Mouse (Mus musculus) frontal cortex, postnatal 10 days (tissue): ENCODE data around the gene Fam227a.
"Not testable (repeated sequence)": the region's sequence is repeated elsewhere in the genome, so short reads cannot be mapped to it uniquely, and the experiment has no call there.

Experiments
- DNase-seq, 2 experiments: peaks; one replicate each; pipeline ENCODE4 v3.0.0; 2022; ENCODE audit warnings: low spot score in 2 of 2, mixed read lengths in 1 of 2

Fam227a gene

GRCm38 (mm10) chr15:79684616-79685015 is 25.9 kb upstream of the Fam227a start:
- DNase-seq: no peak

- no peak for DNase-seq
These were observed 25.1 kb upstream of the Fam227a start for GRCm38 (mm10) chr15:79683707-79684465.

- no peak for DNase-seq
These were observed 24.4 kb upstream of the Fam227a start for GRCm38 (mm10) chr15:79683146-79683545.

GRCm38 (mm10) chr15:79681973-79682372 is 23.2 kb upstream of the Fam227a start:
- DNase-seq: no peak

GRCm38 (mm10) chr15:79677936-79678335 is 19.2 kb upstream of the Fam227a start:
- DNase-seq: no peak

- not testable (repeated sequence) for DNase-seq
These were observed 13.1 kb upstream of the Fam227a start for GRCm38 (mm10) chr15:79671828-79672348.

- no peak for DNase-seq
These were observed 12.2 kb upstream of the Fam227a start for GRCm38 (mm10) chr15:79670972-79671299.

GRCm38 (mm10) chr15:79670249-79670971 is 11.7 kb upstream of the Fam227a start, which contains the start of gene Tomm22:
Gene Tomm22 (plus strand): TSS chr15:79670861.
- peak; percentile 82 to 87 for DNase-seq

GRCm38 (mm10) chr15:79669195-79669594 is 10.4 kb upstream of the Fam227a start:
- DNase-seq: no peak

- DNase-seq: no peak
These were observed 5.9 kb upstream of the Fam227a start for GRCm38 (mm10) chr15:79664666-79665065.

- DNase-seq: peak in 1 of 2 experiments; percentile 34
These were observed 3.1 kb upstream of the Fam227a start for GRCm38 (mm10) chr15:79661852-79662251.

GRCm38 (mm10) chr15:79657837-79658530 is 772 bp downstream of the Fam227a start:
- DNase-seq: peak; percentile 58 to 78

- no peak for DNase-seq
These were observed 2.3 kb downstream of the Fam227a start for GRCm38 (mm10) chr15:79656451-79656850.

GRCm38 (mm10) chr15:79651481-79651880 is 7.3 kb downstream of the Fam227a start:
- no peak for DNase-seq

GRCm38 (mm10) chr15:79650569-79650968 is 8.2 kb downstream of the Fam227a start:
- no peak for DNase-seq

GRCm38 (mm10) chr15:79648130-79648529 is 10.6 kb downstream of the Fam227a start:
- DNase-seq: no peak

GRCm38 (mm10) chr15:79645483-79645882 is 13.3 kb downstream of the Fam227a start:
- DNase-seq: no peak

GRCm38 (mm10) chr15:79641135-79641817 is 17.5 kb downstream of the Fam227a start:
- no peak for DNase-seq

GRCm38 (mm10) chr15:79630471-79630870 is 28.3 kb downstream of the Fam227a start:
- no peak for DNase-seq

GRCm38 (mm10) chr15:79619770-79620414 is 38.9 kb downstream of the Fam227a start:
- no peak for DNase-seq

GRCm38 (mm10) chr15:79618456-79618855 is 40.3 kb downstream of the Fam227a start:
- no peak for DNase-seq
